Mouse (Mus musculus): Measurements from ENCODE around the gene Dkkl1.

Dkkl1 gene

GRCm38 (mm10) chr7:45229459-45230203, 17.7 kb upstream of the Dkkl1 start:
- DNase-seq (ENCODE audit: low spot score) = no peak

- no peak for DNase-seq (ENCODE audit: low spot score)
These were observed 17.1 kb upstream of the Dkkl1 start for GRCm38 (mm10) chr7:45229046-45229445.

- no peak for DNase-seq (ENCODE audit: low spot score)
These were observed 16.6 kb upstream of the Dkkl1 start for GRCm38 (mm10) chr7:45228548-45228947.

GRCm38 (mm10) chr7:45226421-45226820, 14.5 kb upstream of the Dkkl1 start:
- DNase-seq (ENCODE audit: low spot score) = no peak

GRCm38 (mm10) chr7:45224826-45225225, 12.9 kb upstream of the Dkkl1 start:
- no peak for DNase-seq (ENCODE audit: low spot score)

- no peak for DNase-seq (ENCODE audit: low spot score)
These were observed 9.7 kb upstream of the Dkkl1 start for GRCm38 (mm10) chr7:45221680-45222079.

GRCm38 (mm10) chr7:45216442-45217183, 4.7 kb upstream of the Dkkl1 start:
- DNase-seq (ENCODE audit: low spot score) = peak; percentile 74

- peak; percentile 64 for DNase-seq (ENCODE audit: low spot score)
These were observed 3.9 kb upstream of the Dkkl1 start, which contains the start of gene Tead2 for GRCm38 (mm10) chr7:45215673-45216441. TSS of gene Tead2 (plus strand) at chr7:45215753.

- peak; percentile 49 for DNase-seq (ENCODE audit: low spot score)
These were observed 1.8 kb upstream of the Dkkl1 start for GRCm38 (mm10) chr7:45213708-45214107.

- DNase-seq (ENCODE audit: low spot score) = peak; percentile 19
These were observed 409 bp upstream of the Dkkl1 start for GRCm38 (mm10) chr7:45212356-45212755.

- DNase-seq (ENCODE audit: low spot score) = no peak
These were observed 877 bp downstream of the Dkkl1 start for GRCm38 (mm10) chr7:45211070-45211469.

- DNase-seq (ENCODE audit: low spot score) = no peak
These were observed 3.7 kb downstream of the Dkkl1 start for GRCm38 (mm10) chr7:45208260-45208659.

GRCm38 (mm10) chr7:45204380-45205143, 7.4 kb downstream of the Dkkl1 start, which contains the start of gene Ccdc155:
TSS of gene Ccdc155 (minus strand) at chr7:45204892.
- no peak for DNase-seq (ENCODE audit: low spot score)

GRCm38 (mm10) chr7:45202654-45203053, 9.3 kb downstream of the Dkkl1 start:
- no peak for DNase-seq (ENCODE audit: low spot score)

GRCm38 (mm10) chr7:45198961-45199360, 13.0 kb downstream of the Dkkl1 start:
- no peak for DNase-seq (ENCODE audit: low spot score)

- DNase-seq (ENCODE audit: low spot score) = peak; percentile 85
These were observed 13.5 kb downstream of the Dkkl1 start for GRCm38 (mm10) chr7:45198435-45198834.

- peak; percentile 57 for DNase-seq (ENCODE audit: low spot score)
These were observed 15.0 kb downstream of the Dkkl1 start for GRCm38 (mm10) chr7:45196994-45197393.

GRCm38 (mm10) chr7:45196176-45196535, 15.8 kb downstream of the Dkkl1 start:
- DNase-seq (ENCODE audit: low spot score) = no peak

GRCm38 (mm10) chr7:45195341-45196175, 16.4 kb downstream of the Dkkl1 start:
- no peak for DNase-seq (ENCODE audit: low spot score)

- no peak for DNase-seq (ENCODE audit: low spot score)
These were observed 17.8 kb downstream of the Dkkl1 start for GRCm38 (mm10) chr7:45193871-45194785.

Measured in MN1 (cell line).